Mouse (Mus musculus) midbrain, embryonic 14.5 days (tissue): ENCODE measurements around the gene Adk. TPM values are rescaled to one million over a fixed set of nuclear protein-coding genes. Genes with fewer than 3 reads are reported as not detected.

Experiments
- ATAC-seq: fragments of 200-750 bp; cut with Nextera tagmentation; 2 replicates; pipeline ENCODE4 v1.8.0; 2017; ENCODE audit warnings: moderate number of reproducible peaks, moderate library complexity; ENCODE audit not compliant: low FRiP score, low TSS enrichment
- DNase-seq: peaks from one replicate; pipeline ENCODE4 v3.0.0-alpha.2; 2015
- H3K27ac ChIP-seq: fragments of 300-500 bp; sonication (generic); replicated peaks from 2 replicates; pipeline ENCODE4 v1.5.1; 2014; ENCODE audit warnings: mild to moderate bottlenecking, low read depth, low read length, moderate library complexity
- H3K27me3 ChIP-seq: fragments of 300-500 bp; sonication (generic); 2 replicates; pipeline ENCODE4 v1.6.1; 2014; ENCODE audit warnings: low read length, control low read depth, mixed read lengths; ENCODE audit not compliant: control insufficient read depth, insufficient read depth
- H3K36me3 ChIP-seq: fragments of 300-500 bp; sonication (generic); 2 replicates; pipeline ENCODE4 v1.6.1; 2014; ENCODE audit warnings: low read length, control low read depth; ENCODE audit not compliant: control insufficient read depth, insufficient read depth
- H3K4me1 ChIP-seq: fragments of 300-500 bp; sonication (generic); 2 replicates; pipeline ENCODE4 v1.6.1; 2014; ENCODE audit warnings: mild to moderate bottlenecking, antibody characterized with exemption, low read length, control low read depth; ENCODE audit not compliant: control insufficient read depth, insufficient read depth
- H3K4me2 ChIP-seq: fragments of 300-500 bp; sonication (generic); 2 replicates; pipeline ENCODE4 v1.6.1; 2014; ENCODE audit warnings: mild to moderate bottlenecking, low read length, moderate library complexity
- H3K4me3 ChIP-seq: fragments of 300-500 bp; sonication (generic); replicated peaks from 2 replicates; pipeline ENCODE4 v1.5.1; 2014; ENCODE audit warnings: low read depth, low read length
- H3K9ac ChIP-seq: fragments of 300-500 bp; sonication (generic); replicated peaks from 2 replicates; pipeline ENCODE4 v1.6.1; 2014; ENCODE audit warnings: mild to moderate bottlenecking, low read length, moderate library complexity
- H3K9me3 ChIP-seq: fragments of 300-500 bp; sonication (generic); 2 replicates; pipeline ENCODE4 v1.6.1; 2016; ENCODE audit warnings: low read length, control low read depth, mixed read lengths; ENCODE audit not compliant: control insufficient read depth
- WGBS: fragments of 180-500 bp; shearing (Covaris S2); extraction: QIAGEN DNeasy Blood & Tissue Kit; methylation state at CpG from one replicate; pipeline ENCODE4 v1.1.7; 2014; 5-methylcytosine and 5-hydroxymethylcytosine counted together
- polyA plus RNA-seq: library from polyadenylated mRNA; unstranded; fragments of >200 nt; fragmentation: Nextera tagmentation; extraction: Ambion mirVana; gene quantifications from 2 replicates; pipeline ENCODE4 v1.2.1, GENCODE M21; 2014

Gene Adk
- polyA plus RNA-seq, 1 experiment from 2014 or later: 37.9 TPM

DNA sequence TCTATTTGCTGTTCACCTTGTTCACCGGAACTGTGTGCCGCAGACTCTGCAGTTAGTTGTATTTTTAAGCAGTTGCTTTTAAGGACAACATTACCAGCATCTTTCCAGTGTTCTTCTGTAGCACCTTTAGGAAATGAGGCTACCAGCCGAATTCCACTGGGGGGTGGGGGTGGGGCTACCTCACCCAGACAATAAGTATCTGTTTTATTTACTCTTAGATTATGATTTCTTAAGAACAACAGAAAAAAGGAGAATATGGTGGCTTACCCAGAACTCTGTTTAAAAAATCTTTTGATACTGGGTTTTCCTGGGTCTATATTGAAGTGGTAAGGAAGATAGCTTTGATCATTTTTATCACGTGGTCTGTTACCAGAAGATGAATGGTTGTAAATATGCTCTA lies 18.1 kb upstream of the Adk start:
- Histone ChIP-seq H3K9ac (no peak overlapping the region), H3K4me3 (no peak overlapping the region), H3K36me3 (peaks cover 78% of the 10 kb centered on the region), H3K27ac (no peak overlapping the region), H3K4me2 (no peak overlapping the region), H3K4me1 (no peaks in the 10 kb centered on the region), H3K27me3 (no peaks in the 10 kb centered on the region), H3K9me3 (no peaks in the 10 kb centered on the region)
- 92% methylated on average over 4 of the region's 4 CpGs for WGBS
- no peak for ATAC-seq
- no peak for DNase-seq

DNA sequence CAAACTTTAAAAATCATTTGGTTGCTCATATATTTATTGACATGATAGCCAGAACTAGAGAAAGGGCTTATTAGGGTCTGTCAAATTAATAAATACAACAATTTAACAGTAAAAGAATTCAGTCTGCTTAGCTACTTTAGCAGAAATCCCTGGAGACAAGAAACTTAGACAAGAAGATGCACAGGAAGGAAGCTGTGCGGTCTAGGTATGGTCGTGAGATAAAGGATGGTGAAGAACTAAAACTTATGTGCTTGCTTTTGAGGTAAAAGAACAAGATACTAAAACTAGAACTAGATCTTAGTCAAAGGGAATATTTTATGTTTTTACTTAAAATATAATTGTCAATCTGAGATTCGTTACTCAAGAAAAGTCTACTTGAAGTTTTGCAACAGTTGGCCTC lies 17.6 kb upstream of the Adk start:
- no peak overlapping the region for H3K27ac ChIP-seq
- over 99% methylated on average over 3 of the region's 3 CpGs for WGBS
- ATAC-seq (no peak), DNase-seq (no peak)
- H3K9ac ChIP-seq: no peak overlapping the region
- no peak overlapping the region for H3K4me2 ChIP-seq
- no peak overlapping the region for H3K4me3 ChIP-seq
- H3K9me3 ChIP-seq: no peaks in the 10 kb centered on the region
- H3K27me3 ChIP-seq: no peaks in the 10 kb centered on the region
- H3K36me3 ChIP-seq: peaks cover 78% of the 10 kb centered on the region
- no peaks in the 10 kb centered on the region for H3K4me1 ChIP-seq

DNA sequence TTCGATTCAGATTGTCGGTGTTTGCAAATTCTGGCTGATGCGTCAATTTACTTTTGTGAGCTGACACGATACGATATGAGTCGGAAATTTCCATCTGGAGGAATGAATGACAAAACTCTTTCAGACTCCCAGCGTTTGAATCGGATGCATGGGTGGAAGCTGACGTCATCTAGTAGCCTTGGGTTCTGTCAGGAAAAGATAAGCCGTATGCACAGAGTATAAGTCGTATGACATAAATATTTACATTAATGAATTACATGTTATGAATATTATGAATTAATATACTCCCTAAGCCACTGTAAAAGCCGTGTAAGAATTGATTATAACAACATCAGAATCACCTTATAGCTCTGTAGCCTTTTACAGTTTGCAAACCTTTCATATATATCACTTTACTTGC lies 13.3 kb upstream of the Adk start:
- Histone ChIP-seq H3K36me3 (peaks cover 77% of the 10 kb centered on the region), H3K9ac (no peak overlapping the region), H3K4me2 (no peak overlapping the region)

GRCm38 (mm10) chr14:21039623-21040022 lies 12.8 kb upstream of the Adk start:
- Histone ChIP-seq H3K4me1 (no peaks in the 10 kb centered on the region), H3K27ac (no peak overlapping the region), H3K27me3 (no peaks in the 10 kb centered on the region), H3K36me3 (peaks cover 74% of the 10 kb centered on the region), H3K9me3 (no peaks in the 10 kb centered on the region), H3K4me2 (no peak overlapping the region), H3K4me3 (no peak overlapping the region), H3K9ac (no peak overlapping the region)
- ATAC-seq: no peak
- WGBS: 95% methylated on average over 4 of the region's 4 CpGs
- DNase-seq: no peak

More for the DNA sequence above, 13.3 kb upstream of the Adk start:
- H3K4me1 ChIP-seq: no peaks in the 10 kb centered on the region
- H3K27me3 ChIP-seq: no peaks in the 10 kb centered on the region
- H3K9me3 ChIP-seq: no peaks in the 10 kb centered on the region
- 94% methylated on average over 12 of the region's 12 CpGs for WGBS
- no peak for DNase-seq
- no peak overlapping the region for H3K27ac ChIP-seq
- H3K4me3 ChIP-seq: no peak overlapping the region
- ATAC-seq: no peak

GRCm38 (mm10) chr14:21047840-21048239 lies 4.5 kb upstream of the Adk start:
- WGBS: 95% methylated on average over 2 of the region's 2 CpGs
- ATAC-seq: no peak

GRCm38 (mm10) chr14:21048879-21049278 lies 3.5 kb upstream of the Adk start:
- Histone ChIP-seq H3K9me3 (no peaks in the 10 kb centered on the region), H3K9ac (no peak overlapping the region), H3K27ac (no peak overlapping the region), H3K36me3 (0 out of 2 replicates have a peak, but pooled peaks cover 3% of the 10 kb centered on the region), H3K4me2 (no peak overlapping the region), H3K4me1 (peaks cover 13% of the 10 kb centered on the region), H3K4me3 (no peak overlapping the region), H3K27me3 (no peaks in the 10 kb centered on the region)
- ATAC-seq (no peak), DNase-seq (peak; percentile 37)

More at GRCm38 (mm10) chr14:21047840-21048239, 4.5 kb upstream of the Adk start:
- H3K9me3 ChIP-seq: no peaks in the 10 kb centered on the region
- no peaks in the 10 kb centered on the region for H3K27me3 ChIP-seq
- DNase-seq: no peak
- no peak overlapping the region for H3K27ac ChIP-seq
- H3K4me3 ChIP-seq: no peak overlapping the region
- no peak overlapping the region for H3K9ac ChIP-seq
- H3K36me3 ChIP-seq: peaks cover 6% of the 10 kb centered on the region; the same call in 1 of the 2 replicates
- H3K4me2 ChIP-seq: no peak overlapping the region
- peaks cover 7% of the 10 kb centered on the region for H3K4me1 ChIP-seq

GRCm38 (mm10) chr14:21050734-21051133 lies 1.6 kb upstream of the Adk start:
- WGBS: 79% methylated on average over 3 of the region's 3 CpGs
- peaks cover 13% of the 10 kb centered on the region for H3K4me1 ChIP-seq
- no peak overlapping the region for H3K27ac ChIP-seq
- no peak overlapping the region for H3K9ac ChIP-seq
- H3K9me3 ChIP-seq: no peaks in the 10 kb centered on the region
- H3K27me3 ChIP-seq: no peaks in the 10 kb centered on the region
- ATAC-seq (no peak), DNase-seq (peak; percentile 30)
- H3K4me3 ChIP-seq: no peak overlapping the region
- no peaks in the 10 kb centered on the region for H3K36me3 ChIP-seq
- peak overlapping the region; percentile 89 for H3K4me2 ChIP-seq

DNA sequence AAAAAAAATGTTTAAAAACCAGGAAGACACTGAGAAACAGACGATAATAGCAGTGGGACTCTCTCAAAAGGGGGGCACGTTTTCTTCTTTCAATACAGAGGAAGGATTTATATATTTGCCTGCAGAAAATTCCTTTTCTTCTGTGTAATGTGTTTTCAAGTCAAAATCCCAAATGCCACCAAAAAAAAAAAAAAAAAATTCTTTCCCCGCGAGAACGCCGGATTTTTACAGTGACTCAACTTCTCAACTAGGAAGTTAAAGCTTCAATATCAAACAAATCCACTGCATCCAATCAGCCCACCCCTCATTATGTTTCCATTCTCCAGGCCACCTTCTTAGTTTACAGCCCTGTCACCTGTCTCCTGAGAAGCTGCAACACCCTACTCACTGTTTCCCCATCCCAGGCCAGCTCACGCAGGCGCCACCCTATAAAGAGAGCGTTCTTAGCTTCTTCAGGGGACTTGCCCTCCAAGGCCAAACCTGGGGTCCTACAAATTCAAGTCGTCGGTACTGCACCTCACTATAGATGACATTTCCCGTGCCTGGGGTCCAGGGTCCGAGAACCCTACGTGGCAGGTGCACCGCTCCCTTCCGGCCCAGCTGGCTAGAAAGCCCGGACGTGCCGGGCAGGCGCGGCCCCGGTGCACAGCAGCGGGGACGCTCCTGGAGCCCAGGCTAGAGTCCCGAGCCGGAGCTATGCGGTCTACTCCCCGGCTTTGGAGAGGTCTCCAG lies 828 bp upstream of the Adk start:
- Histone ChIP-seq H3K36me3 (no peaks in the 10 kb centered on the region), H3K27ac (peak overlapping the region; percentile 94), H3K9ac (peak overlapping the region; percentile 85), H3K4me1 (peaks cover 13% of the 10 kb centered on the region), H3K27me3 (no peaks in the 10 kb centered on the region), H3K9me3 (no peaks in the 10 kb centered on the region), H3K4me3 (peak overlapping the region; percentile 88), H3K4me2 (peak overlapping the region; percentile 89)
- DNase-seq (no peak), ATAC-seq (peak; percentile 9)
- 12% methylated on average over 28 of the region's 28 CpGs for WGBS

GRCm38 (mm10) chr14:21052781-21053130 lies 382 bp downstream of the Adk start:
- H3K4me3 ChIP-seq: peak overlapping the region; percentile 88
- no peaks in the 10 kb centered on the region for H3K36me3 ChIP-seq
- whole genome bisulfite sequencing: under 1% methylated on average over 25 of the region's 25 CpGs
- peak; percentile 82 for ATAC-seq
- H3K4me1 ChIP-seq: peaks cover 13% of the 10 kb centered on the region
- H3K27me3 ChIP-seq: no peaks in the 10 kb centered on the region
- peak overlapping the region; percentile 89 for H3K4me2 ChIP-seq
- H3K9ac ChIP-seq: peak overlapping the region; percentile 85
- DNase-seq: peak; percentile 83
- no peaks in the 10 kb centered on the region for H3K9me3 ChIP-seq
- H3K27ac ChIP-seq: peak overlapping the region; percentile 94
